Mouse (Mus musculus): Measurements from ENCODE around the gene Nle1.

DNA sequence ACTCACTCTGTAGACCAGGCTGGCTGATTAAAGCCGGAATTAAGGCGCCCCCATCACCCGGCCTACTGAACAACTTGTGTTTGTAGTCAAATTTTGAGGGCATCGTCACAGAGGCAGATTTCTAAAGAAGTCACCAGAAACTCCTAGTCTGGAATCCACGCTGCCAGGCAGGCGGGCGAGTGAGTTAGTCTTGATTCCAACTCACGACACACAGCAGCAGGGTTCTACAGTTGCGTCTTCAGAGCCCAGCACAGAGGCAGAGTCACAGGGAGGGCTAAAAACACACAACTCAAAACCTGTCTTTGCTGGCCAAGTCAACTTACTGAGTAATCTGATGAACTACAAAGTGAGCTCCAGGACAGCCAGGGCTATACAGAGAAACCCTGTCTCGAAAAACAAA, 55.7 kb downstream of the Nle1 start:
- TF ChIP-seq CTCF (IDR thresholded peaks at IDR 0.05; ENCODE audit: extremely low read depth, insufficient read length, insufficient replicate concordance, low read depth, low read length) (no peak), POLR2A (IDR thresholded peaks at IDR 0.05; ENCODE audit: low read depth, low read length) (no peak)

Data from small intestine, adult 2 months (tissue).